Mouse (Mus musculus): ENCODE measurements at regions not wholly inside any gene's neighbourhood (a gene's known extent, or its start where the extent isn't known, plus 50 kb on each side); places are given as distances from the start of the nearest gene placed in this dataset.

DNA sequence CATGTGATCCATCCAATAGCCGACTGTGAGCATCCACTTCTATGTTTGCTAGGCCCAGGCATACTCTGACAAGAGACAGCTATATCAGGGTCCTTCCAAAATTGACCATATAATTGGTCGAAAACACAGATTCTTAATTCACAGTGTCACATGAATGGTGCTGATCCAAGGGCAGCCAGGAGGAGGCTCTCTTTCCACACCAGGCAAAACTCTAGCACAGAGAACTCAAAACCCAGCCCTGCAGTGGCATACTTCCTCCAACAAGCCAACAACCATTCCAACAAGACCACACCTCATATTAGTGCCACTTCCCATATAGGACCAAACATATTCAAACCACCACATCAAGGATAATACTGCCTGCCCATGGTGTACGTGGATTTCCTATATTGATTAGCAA is 68.1 kb upstream of the Tas2r118 start:
- peak; percentile 66 to 82; a peak in 3 of 4 replicates for ATAC-seq (replicated peaks in 1 of 2; ENCODE audit: insufficient read depth in 1 of 2, low FRiP score in 2 of 2, low TSS enrichment in 1 of 2, low read depth in 1 of 2, poor library complexity in 2 of 2, severe bottlenecking in 2 of 2)

GRCm38 (mm10) chr6:24026352-24026751 is 56.5 kb upstream of the Tas2r118 start:
- ATAC-seq (replicated peaks in 1 of 2; ENCODE audit: insufficient read depth in 1 of 2, low FRiP score in 2 of 2, low TSS enrichment in 1 of 2, low read depth in 1 of 2, poor library complexity in 2 of 2, severe bottlenecking in 2 of 2): no peak

DNA sequence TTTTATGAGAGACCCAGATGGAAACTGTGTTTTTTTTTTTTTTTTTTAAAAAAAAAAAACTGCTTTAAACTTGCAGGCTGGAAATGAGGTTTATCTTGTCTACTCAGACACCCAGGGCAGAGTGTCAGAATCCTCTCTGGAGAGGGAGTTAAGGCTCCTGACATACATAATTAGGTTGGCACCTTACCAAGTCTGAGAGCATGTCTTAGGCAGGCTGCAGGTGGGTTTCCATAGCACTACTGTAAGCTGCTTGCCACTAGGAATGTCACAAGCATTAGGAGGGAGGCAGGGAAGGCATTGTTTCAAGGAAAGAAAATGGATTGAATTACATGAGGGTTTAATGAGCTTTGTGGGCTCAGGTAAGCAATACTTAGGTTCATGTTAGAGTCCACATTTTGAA is 55.9 kb upstream of the Tas2r118 start:
- ATAC-seq (replicated peaks in 1 of 2; ENCODE audit: insufficient read depth in 1 of 2, low FRiP score in 2 of 2, low TSS enrichment in 1 of 2, low read depth in 1 of 2, poor library complexity in 2 of 2, severe bottlenecking in 2 of 2): no peak

Data from hematopoietic stem cell, adult 5-6 weeks (primary cell).